Mouse (Mus musculus) layer of hippocampus, postnatal 25 days (tissue): Measurements from ENCODE around the gene Pdk2. TPM values are rescaled to one million over a fixed set of nuclear protein-coding genes. Genes with fewer than 3 reads are reported as not detected.

Experiments
- DNase-seq, 2 experiments: peaks; one replicate each; pipeline ENCODE4 v3.0.0; 2022; ENCODE audit warnings: mixed read lengths in 2 of 2, low spot score in 1 of 2; ENCODE audit errors: extremely low spot score in 1 of 2
- total RNA-seq, 2 experiments: library from RNA; stranded (reverse); gene quantifications; 2 replicates each; pipeline ENCODE4 v1.2.3; 2021

The Pdk2 gene
- total RNA-seq, 2 experiments from 2014 or later, result 114 to 118 TPM

DNA sequence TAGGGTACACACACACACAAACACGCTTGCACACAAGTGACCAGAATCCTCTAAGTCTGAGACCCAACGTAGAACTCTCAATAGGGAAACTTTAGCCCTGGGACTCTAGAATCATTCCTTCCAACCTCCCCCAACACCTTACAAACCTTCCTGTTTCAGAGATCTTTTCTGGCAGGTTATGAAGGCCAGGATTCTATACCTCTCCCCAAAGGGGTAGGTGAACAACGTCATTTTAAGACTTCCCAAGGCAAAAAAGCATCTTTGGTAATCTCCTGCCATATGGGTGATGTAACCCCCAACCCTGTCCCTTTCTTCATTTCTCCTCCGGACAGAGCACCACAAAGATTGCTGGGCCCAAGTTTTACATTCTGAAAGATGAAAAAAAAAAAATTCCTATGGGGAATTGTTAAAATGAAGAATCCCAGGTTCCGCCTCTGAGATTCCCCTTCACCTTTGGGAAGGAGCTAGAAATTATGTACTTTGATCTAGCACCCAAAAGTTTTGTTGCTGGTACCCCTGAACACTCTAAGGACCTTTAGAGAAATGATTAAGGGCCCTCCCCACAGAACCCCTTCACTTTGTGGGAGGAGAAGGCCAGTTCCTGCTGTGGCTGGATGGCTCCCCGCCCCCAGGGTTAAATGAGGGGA lies 50.9 kb downstream of the Pdk2 start:
- no peak for DNase-seq

DNA sequence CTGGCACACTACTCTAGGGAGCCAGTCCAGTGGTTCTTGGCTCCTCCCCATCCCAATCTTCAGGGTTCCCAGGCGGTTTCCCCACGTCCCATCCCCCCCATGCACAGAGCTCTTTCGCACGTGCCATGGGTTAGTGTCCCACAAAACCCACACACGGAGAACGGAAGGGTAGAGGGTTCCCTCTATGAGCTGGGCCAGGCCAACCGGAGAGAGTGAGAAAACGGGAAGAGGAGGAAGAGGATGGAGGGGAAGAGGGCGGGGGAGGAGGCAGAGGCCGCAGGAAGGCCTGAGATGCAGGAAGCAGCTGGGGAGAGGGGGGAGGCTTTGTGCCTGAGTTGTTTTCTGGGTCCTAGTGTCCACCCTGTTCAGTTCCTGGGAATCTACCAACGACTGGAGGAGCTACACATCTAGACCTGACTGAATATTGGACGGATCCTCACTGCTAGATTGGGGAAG lies 51.6 kb downstream of the Pdk2 start:
- peak in 1 of 2 experiments; percentile 74 for DNase-seq

DNA sequence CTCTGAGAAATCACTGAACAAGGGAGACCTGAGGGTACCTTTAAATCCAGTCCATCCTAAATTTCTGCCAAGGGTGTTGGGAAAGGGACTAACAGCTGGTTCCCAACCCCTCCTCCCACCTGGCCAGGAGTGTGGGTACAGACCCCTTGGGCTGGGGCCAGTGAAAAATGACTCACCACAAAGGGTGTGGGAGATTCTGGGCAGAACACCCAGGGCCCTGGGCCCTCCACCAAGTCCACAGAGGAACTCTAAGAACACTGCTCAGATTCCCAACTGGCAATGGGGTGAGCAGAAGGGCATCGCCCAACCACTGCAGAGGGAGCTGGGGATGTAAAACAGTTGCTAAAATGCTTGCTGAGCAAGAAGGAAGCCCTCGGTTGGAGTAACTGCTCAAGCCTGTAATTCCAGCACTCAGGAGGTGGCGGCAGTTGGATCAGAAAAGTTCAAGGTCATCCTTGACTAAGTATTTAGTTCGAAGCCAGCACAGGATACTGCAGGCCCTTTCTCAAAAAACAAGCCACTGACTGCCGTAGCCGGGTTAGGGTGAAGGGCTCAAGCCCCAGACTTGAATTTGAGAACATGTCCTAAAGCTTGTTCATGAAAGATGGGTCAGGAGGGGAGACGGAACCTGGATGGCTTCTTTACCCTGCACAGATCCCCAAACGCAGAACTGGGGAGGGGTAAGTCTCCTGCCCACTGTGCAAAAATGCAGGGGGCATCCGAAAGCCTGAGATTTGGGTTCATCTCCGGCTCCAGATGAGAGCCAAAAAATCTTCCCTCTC lies 52.2 kb downstream of the Pdk2 start:
- no peak for DNase-seq

DNA sequence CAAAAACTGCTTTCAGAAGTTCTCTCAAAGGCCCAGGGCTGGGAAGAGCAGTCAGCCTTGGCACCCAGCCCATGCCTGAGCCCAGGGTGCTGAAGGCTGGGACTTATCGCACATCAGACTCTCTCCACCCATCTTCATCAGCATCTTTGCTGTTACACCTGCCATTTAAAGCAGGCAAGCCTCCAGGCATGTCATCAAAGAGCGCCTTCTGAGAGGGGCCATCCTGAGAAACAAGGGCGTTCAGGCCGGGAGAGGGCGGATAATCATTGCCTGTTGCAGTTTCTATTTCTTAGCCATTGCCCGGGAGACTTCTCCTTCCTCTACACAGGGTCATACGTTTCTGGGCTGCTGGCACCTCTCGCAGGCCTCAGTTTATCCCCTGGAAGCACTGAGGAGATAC lies 53.3 kb downstream of the Pdk2 start:
- peak in 1 of 2 experiments; percentile 7 for DNase-seq

DNA sequence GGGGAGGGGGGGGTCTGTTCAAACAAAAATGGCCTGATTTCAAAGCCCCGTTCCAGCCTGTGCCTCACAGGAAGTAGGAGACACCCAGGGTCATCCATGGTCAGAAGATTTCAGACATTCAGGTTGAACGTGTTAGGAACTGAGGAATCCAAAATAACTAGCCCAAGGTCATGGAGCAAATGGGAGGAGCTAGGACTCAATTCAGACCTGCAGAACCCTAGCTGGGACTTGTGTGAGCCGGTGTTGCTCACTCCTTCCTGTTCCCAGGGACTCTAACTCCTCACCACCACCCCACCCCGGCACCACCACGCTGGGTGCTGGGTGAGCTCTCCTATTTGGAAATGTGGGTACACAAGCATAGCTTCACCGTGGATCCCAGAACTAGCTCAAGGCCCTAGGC lies 53.8 kb downstream of the Pdk2 start:
- DNase-seq, result peak in 1 of 2 experiments; percentile 14

GRCm38 (mm10) chr11:94986435-94986834 lies 54.7 kb downstream of the Pdk2 start:
- DNase-seq, result no peak

DNA sequence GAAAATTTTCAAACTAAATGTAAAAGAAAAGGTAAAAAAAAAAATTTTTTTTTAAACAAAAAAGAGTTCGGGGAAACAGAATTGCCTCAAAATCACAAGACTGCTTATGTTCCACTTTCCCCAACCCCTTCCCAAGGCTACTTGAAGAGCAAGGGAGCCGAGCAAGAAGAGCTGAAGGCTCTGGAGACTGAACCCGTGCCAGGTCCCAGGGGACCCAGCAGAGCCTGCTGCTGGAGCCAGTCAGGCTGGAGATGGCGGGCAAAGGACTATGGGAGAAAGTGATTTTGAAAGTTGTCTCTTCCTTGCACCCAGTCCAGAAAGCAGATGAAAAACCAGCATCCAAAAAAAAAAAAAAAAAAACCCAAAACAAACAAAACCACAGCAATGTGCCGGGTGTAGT lies 55.3 kb downstream of the Pdk2 start:
- DNase-seq, result no peak

- DNase-seq, result no peak
These were observed 56.0 kb downstream of the Pdk2 start for GRCm38 (mm10) chr11:94985140-94985539.

DNA sequence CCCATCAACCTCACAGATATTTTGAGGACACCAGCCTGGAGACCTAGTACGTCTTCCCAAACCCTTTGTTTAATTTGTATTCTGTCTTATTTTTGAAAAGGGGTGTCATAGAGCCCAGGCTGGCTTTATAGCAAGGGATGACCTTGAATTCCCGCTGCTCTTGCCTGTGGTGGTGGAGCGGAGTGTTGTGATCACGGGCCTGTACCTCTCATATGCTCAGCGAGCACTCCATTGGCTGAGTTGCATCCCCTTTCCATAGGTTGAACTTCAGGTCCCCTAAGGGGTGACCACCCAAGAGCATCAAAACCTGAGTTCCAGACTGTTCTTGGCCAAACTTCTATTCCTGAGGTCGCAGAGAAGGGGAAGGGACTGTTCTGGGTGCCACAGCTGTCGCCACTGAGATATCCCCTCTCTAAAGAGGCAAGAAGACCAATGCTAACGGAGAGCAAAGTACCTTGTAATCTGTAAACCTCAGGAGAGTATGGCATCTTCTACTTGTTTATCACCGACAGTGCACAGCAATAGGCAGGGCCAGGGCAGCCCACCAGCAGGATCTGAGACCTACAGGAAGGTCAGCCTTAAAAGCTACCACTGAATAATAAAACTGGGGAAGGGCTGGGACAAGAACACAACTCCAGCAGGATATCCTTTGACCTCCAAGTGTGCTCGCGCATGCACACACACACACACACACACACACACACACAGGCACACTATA lies 61.5 kb downstream of the Pdk2 start:
- no peak for DNase-seq

GRCm38 (mm10) chr11:94978947-94979346 lies 62.2 kb downstream of the Pdk2 start:
- DNase-seq, result peak; percentile 95 to 96

GRCm38 (mm10) chr11:94978178-94978915 lies 62.8 kb downstream of the Pdk2 start:
- no peak for DNase-seq

Other genes with a start within 250 kb of the Pdk2 start
- 10 to 100 TPM; 18.5 to 19.2 TPM for gene Col1a1, start 105.1 kb downstream of the Pdk2 start, total RNA-seq
- not detected for gene Hils1, start 73.8 kb downstream of the Pdk2 start, total RNA-seq
- gene Sgca, start 65.0 kb downstream of the Pdk2 start, total RNA-seq, result under 1 TPM; 0.44 to 0.45 TPM
- 100 to 1,000 TPM; 926 to 939 TPM for gene Ppp1r9b, start 50.3 kb downstream of the Pdk2 start, total RNA-seq
- 10 to 100 TPM; 48.4 to 49.1 TPM for gene Samd14, start 31.5 kb downstream of the Pdk2 start, total RNA-seq
- gene Itga3, start 35.4 kb upstream of the Pdk2 start, total RNA-seq, result 10 to 100 TPM; 11.7 to 15.6 TPM
- gene Dlx3, start 78.8 kb upstream of the Pdk2 start, total RNA-seq, result not detected
- not detected for gene Dlx4, start 104.9 kb upstream of the Pdk2 start, total RNA-seq
- gene Tac4, start 220.2 kb upstream of the Pdk2 start, total RNA-seq, result not detected